Mouse (Mus musculus): Measurements from ENCODE around the gene Tescl.

The Tescl gene

DNA sequence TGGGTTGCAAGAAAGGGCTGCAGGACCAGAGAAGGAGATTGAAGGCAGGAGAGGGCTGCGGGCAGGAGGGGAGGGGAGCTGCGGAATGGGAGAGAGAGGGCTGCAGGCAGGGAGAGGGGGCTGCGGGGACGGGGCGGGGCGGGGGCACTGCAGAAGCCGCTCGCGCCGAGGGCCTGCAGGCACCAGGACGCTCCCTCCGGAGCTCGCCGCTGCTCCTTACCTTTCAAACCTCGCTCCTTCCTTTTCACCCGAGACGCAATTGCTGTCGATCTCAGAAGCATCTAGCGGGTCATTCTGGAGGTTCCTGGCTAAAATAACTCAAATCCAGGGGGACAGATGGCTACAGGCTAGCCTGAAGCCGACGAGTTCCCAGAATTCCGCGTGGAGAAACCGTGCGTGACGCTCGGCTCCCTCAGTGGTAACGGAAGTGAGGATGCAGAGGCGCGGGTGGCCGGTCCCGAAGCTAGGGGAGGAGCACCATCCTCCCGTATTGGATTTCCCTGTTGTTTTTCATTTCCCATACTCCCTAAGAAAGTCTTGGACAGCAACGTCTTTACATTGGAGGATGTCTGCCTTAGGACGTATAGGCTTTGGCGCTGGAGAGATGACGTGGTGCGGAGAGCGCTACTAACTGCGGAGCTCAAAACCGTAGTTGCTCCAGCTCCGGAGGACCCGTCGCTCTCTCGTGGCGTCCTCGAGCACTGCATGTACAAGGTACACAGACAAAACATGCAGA is 34.6 kb downstream of the Tescl start:
- peak; percentile 64 for DNase-seq

DNA sequence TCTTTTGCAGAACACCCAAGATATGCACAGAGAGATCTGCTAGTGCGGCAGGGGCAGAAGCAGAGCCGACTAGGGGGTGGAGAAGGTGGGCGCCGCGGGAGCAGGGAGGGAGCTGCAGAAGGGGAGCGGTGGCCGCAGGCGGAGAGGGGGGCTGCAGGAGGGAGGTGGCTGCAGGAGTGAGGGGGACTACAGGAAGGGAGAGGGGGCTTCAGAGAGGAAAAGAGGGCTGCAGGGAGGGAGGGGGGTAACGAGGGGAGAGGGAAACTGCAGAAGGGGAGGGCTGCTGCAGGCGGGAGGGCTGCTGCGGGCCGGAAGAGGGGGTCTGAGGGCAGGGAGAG is 35.1 kb downstream of the Tescl start:
- DNase-seq: no peak

DNA sequence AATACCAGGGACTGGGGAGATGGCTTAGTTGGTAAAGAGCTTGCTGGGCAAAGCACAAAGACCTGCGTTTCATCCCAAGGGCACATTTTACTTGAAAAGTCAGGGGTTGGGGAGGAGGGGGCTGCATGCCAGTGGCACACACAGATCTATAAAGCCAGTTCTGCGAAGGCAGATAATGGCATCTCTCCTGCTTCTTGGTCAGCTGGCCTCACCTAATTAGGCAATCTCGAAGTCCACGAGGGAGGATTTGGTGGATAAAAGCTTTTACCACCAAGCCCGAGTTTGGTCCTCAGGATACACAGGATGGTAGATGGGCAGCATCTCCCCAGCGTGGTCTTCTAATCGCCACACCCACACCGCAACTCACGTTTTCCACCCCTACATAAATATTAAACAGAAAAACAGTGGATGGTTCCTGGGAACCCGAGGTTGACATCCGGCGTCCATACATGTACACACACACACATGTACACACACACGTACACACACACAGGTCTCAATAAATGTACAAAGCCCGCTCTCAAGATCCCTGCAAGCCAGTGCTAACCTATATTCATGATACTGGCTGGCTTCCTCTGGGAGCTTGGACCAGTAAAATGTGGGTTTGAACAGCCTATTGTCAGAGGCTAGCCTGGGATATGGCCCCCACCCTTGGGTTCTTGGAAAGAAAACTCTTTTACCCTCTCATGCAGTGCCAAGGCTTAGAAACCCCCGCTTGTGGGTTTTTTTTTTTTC is 36.2 kb downstream of the Tescl start:
- DNase-seq: no peak

- no peak for DNase-seq
Observed at GRCm38 (mm10) chr7:24296386-24296785, 37.4 kb downstream of the Tescl start.

- DNase-seq: no peak
Observed at GRCm38 (mm10) chr7:24295376-24295775, 38.4 kb downstream of the Tescl start.

DNA sequence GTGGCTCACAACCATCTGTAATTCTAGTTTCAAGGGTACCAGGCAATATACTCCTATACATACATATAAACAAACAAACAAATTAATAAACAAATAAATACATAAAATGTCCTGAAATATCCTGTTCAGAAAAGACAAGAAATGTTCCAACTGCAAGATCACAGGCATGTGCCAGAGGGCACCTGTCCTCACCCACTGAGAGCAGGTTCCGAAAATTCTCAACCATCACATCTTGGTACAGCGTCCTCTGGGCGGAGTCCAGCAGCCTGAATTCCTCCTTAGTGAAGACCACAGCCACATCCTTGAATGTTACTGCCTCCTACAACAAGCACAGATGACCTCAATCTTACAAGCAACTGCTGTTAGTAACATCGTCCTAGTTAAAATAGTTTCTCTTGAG is 39.0 kb downstream of the Tescl start:
- no peak for DNase-seq

DNA sequence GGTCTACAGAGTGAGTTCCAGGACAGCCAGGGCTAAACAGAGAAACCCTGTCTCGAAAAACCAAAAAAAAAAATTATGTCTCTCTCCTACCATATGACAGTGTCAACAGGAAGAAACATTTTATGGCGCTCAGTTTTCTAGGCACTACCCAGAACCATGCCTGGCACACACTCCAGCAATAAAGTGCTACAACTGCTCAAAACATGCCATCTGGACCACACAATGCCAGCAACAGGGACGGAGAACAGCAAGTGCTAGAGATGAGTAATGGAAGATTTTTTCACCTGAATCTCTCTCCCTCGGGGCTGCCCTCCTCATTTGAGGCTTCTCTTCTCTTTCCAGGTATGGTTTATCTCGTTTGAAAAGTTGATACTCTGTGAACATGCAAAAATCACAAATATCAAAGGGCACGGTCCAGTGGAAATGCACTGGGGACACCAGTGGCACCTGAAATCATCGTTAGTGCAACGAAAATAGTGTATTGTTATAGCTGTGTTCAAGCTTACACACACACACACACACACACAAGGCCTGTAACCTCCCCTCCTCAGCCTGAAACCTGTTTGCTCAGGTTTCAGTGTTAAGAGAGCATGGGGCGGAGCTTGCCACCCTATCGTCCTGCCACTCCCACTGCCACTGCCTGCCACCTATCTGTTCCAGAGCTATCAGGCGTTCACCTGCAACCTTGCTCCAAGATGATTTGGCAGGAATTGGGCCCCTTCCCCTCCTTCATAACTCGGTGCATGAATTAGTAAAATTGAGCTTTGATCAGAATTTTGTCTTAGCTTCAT is 40.5 kb downstream of the Tescl start:
- DNase-seq: no peak

- no peak for DNase-seq
Observed at GRCm38 (mm10) chr7:24291387-24292090, 42.2 kb downstream of the Tescl start.

DNA sequence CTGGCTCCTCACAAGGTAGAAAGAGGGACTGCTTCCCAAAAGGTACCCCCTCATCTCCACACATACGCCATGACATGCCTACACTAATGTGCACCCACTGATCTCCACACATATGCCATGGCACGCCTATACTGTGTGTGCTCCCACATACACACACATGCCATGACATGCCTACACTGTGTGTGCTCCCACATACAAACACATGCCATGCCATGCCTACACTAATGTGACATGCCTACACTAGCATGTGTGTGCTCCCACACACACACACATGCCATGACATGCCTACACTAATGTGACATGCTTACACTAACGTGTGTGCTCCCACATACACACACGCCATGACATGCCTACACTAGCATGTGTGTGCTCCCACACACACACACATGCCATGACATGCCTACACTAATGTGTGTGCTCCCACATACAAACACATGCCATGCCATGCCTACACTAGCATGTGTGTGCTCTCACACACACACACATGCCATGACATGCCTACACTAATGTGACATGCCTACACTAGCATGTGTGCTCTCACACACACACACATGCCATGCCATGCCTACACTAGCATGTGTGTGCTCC is 43.5 kb downstream of the Tescl start:
- no peak for DNase-seq

DNA sequence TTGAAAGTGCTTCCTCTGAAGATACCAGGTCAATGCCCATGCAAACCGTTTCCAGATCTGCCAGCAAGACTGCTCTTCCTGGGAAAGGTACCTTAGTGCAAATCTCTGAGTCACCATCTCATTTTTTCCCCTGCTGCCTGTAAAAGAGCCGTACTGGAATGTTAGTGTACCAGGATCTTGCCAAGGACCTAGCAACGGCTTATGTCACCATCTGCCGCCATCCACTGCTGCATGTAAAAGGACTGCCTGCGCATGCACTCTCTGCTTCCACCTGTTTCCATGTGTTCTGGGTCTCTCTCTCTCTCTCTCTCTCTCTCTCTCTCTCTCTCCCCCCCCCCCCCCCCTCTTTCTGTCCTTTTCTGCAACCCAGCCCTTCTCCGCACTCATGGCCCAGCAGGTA is 45.2 kb downstream of the Tescl start:
- DNase-seq: no peak

- DNase-seq: no peak
Observed at GRCm38 (mm10) chr7:24287670-24288069, 46.1 kb downstream of the Tescl start.

- no peak for DNase-seq
Observed at GRCm38 (mm10) chr7:24286916-24287315, 46.8 kb downstream of the Tescl start.

DNA sequence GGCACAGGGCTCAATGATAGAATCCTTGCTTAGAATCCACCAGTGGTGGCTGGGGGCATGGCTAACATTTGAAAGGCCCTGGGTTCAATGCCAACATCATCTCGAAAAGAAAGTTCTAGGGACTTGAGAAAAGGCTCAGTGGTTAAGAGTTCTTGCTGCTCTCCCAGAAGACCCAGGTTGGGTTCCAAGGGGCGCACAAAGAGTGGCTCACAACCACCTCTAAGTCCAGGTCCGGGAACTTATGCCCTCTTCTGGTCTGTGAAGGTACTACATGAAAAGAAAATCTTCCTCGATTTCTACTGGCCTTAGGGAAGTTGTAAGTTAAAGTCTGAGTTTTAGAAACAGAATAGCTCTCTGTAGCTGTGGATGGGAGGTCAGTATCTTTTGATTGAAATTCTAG is 47.6 kb downstream of the Tescl start:
- no peak for DNase-seq
